Mouse (Mus musculus) embryonic facial prominence, embryonic 14.5 days (tissue): Measurements from ENCODE around the gene Kctd6. TPM values are rescaled to one million over a fixed set of nuclear protein-coding genes. Genes with fewer than 3 reads are reported as not detected.
A peak's percentile ranks its signal among the peaks of the same experiment; 100 is the strongest.

Source experiments
- ATAC-seq: fragments of 200-750 bp; cut with Nextera tagmentation; 2 replicates; pipeline ENCODE4 v1.8.0; 2017; ENCODE audit warnings: low read depth, moderate number of reproducible peaks, moderate TSS enrichment
- DNase-seq: peaks from one replicate; pipeline ENCODE4 v3.0.0-alpha.2; 2015; ENCODE audit warnings: low spot score
- H3K27ac ChIP-seq: fragments of 300-500 bp; sonication (generic); replicated peaks from 2 replicates; pipeline ENCODE4 v1.5.1; 2014; ENCODE audit warnings: low read depth, mild to moderate bottlenecking, low read length, moderate library complexity
- H3K27me3 ChIP-seq: fragments of 300-500 bp; sonication (generic); replicated peaks from 2 replicates; pipeline ENCODE4 v1.6.1; 2014; ENCODE audit warnings: low read length; ENCODE audit not compliant: control insufficient read depth, insufficient read depth
- H3K36me3 ChIP-seq: fragments of 300-500 bp; sonication (generic); 2 replicates; pipeline ENCODE4 v1.6.1; 2014; ENCODE audit warnings: low read length, mixed read lengths; ENCODE audit not compliant: control insufficient read depth, insufficient read depth
- H3K4me1 ChIP-seq: fragments of 300-500 bp; sonication (generic); 2 replicates; pipeline ENCODE4 v1.6.1; 2014; ENCODE audit warnings: antibody characterized with exemption, low read length; ENCODE audit not compliant: control insufficient read depth, insufficient read depth
- H3K4me2 ChIP-seq: fragments of 300-500 bp; sonication (generic); 2 replicates; pipeline ENCODE4 v1.6.1; 2014; ENCODE audit warnings: low read depth, mild to moderate bottlenecking, low read length, moderate library complexity, mixed read lengths
- H3K4me3 ChIP-seq: fragments of 300-500 bp; sonication (generic); 2 replicates; pipeline ENCODE4 v1.5.1; 2014; ENCODE audit warnings: low read depth, mild to moderate bottlenecking, low read length
- H3K9ac ChIP-seq: fragments of 300-500 bp; sonication (generic); 2 replicates; pipeline ENCODE4 v1.6.1; 2014; ENCODE audit warnings: low read depth, mild to moderate bottlenecking, low read length, moderate library complexity, mixed read lengths
- H3K9me3 ChIP-seq: fragments of 300-500 bp; sonication (generic); 2 replicates; pipeline ENCODE4 v1.6.1; 2016; ENCODE audit warnings: low read length; ENCODE audit not compliant: control insufficient read depth
- WGBS: fragments of 180-500 bp; shearing (Covaris S2); extraction: QIAGEN DNeasy Blood & Tissue Kit; methylation state at CpG from one replicate; pipeline ENCODE4 v1.1.7; 2014; 5-methylcytosine and 5-hydroxymethylcytosine counted together
- polyA plus RNA-seq: library from polyadenylated mRNA; unstranded; fragments of >200 nt; fragmentation: Nextera tagmentation; extraction: Ambion mirVana; gene quantifications from 2 replicates; pipeline ENCODE4 v1.2.1, GENCODE M21; 2014

Gene Kctd6
- polyA plus RNA-seq, 1 experiment from 2014 or later: 12.8 TPM

GRCm38 (mm10) chr14:8186278-8187045 lies 27.5 kb upstream of the Kctd6 start:
- WGBS: 76% methylated on average over 6 of the region's 6 CpGs
- Histone ChIP-seq H3K27me3 (no peaks in the 10 kb centered on the region), H3K9me3 (no peaks in the 10 kb centered on the region), H3K4me1 (no peaks in the 10 kb centered on the region), H3K4me2 (no peak overlapping the region), H3K4me3 (no peak overlapping the region), H3K36me3 (no peaks in the 10 kb centered on the region), H3K27ac (no peak overlapping the region), H3K9ac (no peak overlapping the region)
- peak; percentile 45 for DNase-seq
- ATAC-seq: no peak

- ATAC-seq (no peak), DNase-seq (no peak)
- 98% methylated on average over 3 of the region's 3 CpGs for WGBS
These were observed 23.4 kb upstream of the Kctd6 start for GRCm38 (mm10) chr14:8190556-8190955.

GRCm38 (mm10) chr14:8191331-8191965 lies 22.5 kb upstream of the Kctd6 start:
- DNase-seq (no peak), ATAC-seq (no peak)
- H3K9ac ChIP-seq: no peak overlapping the region
- no peak overlapping the region for H3K4me3 ChIP-seq
- WGBS: 45% methylated on average over 12 of the region's 12 CpGs
- H3K36me3 ChIP-seq: no peaks in the 10 kb centered on the region
- no peak overlapping the region for H3K4me2 ChIP-seq
- no peak overlapping the region for H3K27ac ChIP-seq
- H3K27me3 ChIP-seq: no peaks in the 10 kb centered on the region
- no peaks in the 10 kb centered on the region for H3K9me3 ChIP-seq
- no peaks in the 10 kb centered on the region for H3K4me1 ChIP-seq

More at GRCm38 (mm10) chr14:8190556-8190955, 23.4 kb upstream of the Kctd6 start:
- no peak overlapping the region for H3K9ac ChIP-seq
- H3K4me1 ChIP-seq: no peaks in the 10 kb centered on the region
- no peak overlapping the region for H3K27ac ChIP-seq
- H3K4me2 ChIP-seq: no peak overlapping the region
- H3K4me3 ChIP-seq: no peak overlapping the region
- H3K36me3 ChIP-seq: no peaks in the 10 kb centered on the region
- no peaks in the 10 kb centered on the region for H3K27me3 ChIP-seq
- no peaks in the 10 kb centered on the region for H3K9me3 ChIP-seq

GRCm38 (mm10) chr14:8192727-8193126 lies 21.2 kb upstream of the Kctd6 start:
- DNase-seq: no peak
- Histone ChIP-seq H3K4me3 (no peak overlapping the region), H3K36me3 (no peaks in the 10 kb centered on the region), H3K4me2 (no peak overlapping the region), H3K9ac (no peak overlapping the region), H3K4me1 (no peaks in the 10 kb centered on the region), H3K27me3 (no peaks in the 10 kb centered on the region), H3K27ac (no peak overlapping the region), H3K9me3 (no peaks in the 10 kb centered on the region)
- ATAC-seq: no peak
- WGBS: 84% methylated on average over 6 of the region's 6 CpGs

GRCm38 (mm10) chr14:8200769-8201168 lies 13.2 kb upstream of the Kctd6 start:
- ATAC-seq (no peak), DNase-seq (no peak)
- 76% methylated on average over 5 of the region's 5 CpGs for WGBS
- no peaks in the 10 kb centered on the region for H3K9me3 ChIP-seq
- H3K4me2 ChIP-seq: no peak overlapping the region
- no peaks in the 10 kb centered on the region for H3K36me3 ChIP-seq
- no peak overlapping the region for H3K4me3 ChIP-seq
- no peaks in the 10 kb centered on the region for H3K4me1 ChIP-seq
- H3K9ac ChIP-seq: no peak overlapping the region
- H3K27ac ChIP-seq: no peak overlapping the region
- H3K27me3 ChIP-seq: no peaks in the 10 kb centered on the region

- Histone ChIP-seq H3K36me3 (no peaks in the 10 kb centered on the region), H3K4me3 (no peak overlapping the region), H3K4me1 (no peaks in the 10 kb centered on the region), H3K9ac (no peak overlapping the region), H3K4me2 (no peak overlapping the region), H3K27ac (no peak overlapping the region), H3K9me3 (no peaks in the 10 kb centered on the region), H3K27me3 (no peaks in the 10 kb centered on the region)
- 60% methylated on average over 3 of the region's 3 CpGs for WGBS
- DNase-seq (no peak), ATAC-seq (no peak)
These were observed 12.2 kb upstream of the Kctd6 start for GRCm38 (mm10) chr14:8201715-8202114.

GRCm38 (mm10) chr14:8206179-8206910 lies 7.6 kb upstream of the Kctd6 start:
- no peak overlapping the region for H3K4me3 ChIP-seq
- ATAC-seq (no peak), DNase-seq (no peak)
- H3K9ac ChIP-seq: no peak overlapping the region
- H3K36me3 ChIP-seq: no peaks in the 10 kb centered on the region
- H3K9me3 ChIP-seq: no peaks in the 10 kb centered on the region
- no peaks in the 10 kb centered on the region for H3K27me3 ChIP-seq
- H3K27ac ChIP-seq: no peak overlapping the region
- no peak overlapping the region for H3K4me2 ChIP-seq
- WGBS: 51% methylated on average over 9 of the region's 9 CpGs
- H3K4me1 ChIP-seq: no peaks in the 10 kb centered on the region; the same call in 1 of the 2 replicates

- Histone ChIP-seq H3K9me3 (no peaks in the 10 kb centered on the region), H3K27me3 (no peaks in the 10 kb centered on the region), H3K27ac (no peak overlapping the region), H3K4me1 (no peaks in the 10 kb centered on the region; the same call in 1 of the 2 replicates), H3K9ac (no peak overlapping the region), H3K4me2 (no peak overlapping the region), H3K4me3 (no peak overlapping the region), H3K36me3 (no peaks in the 10 kb centered on the region)
- peak; percentile 70 for DNase-seq
- peak; percentile 90 for ATAC-seq
- 14% methylated on average over 5 of the region's 5 CpGs for WGBS
These were observed 6.8 kb upstream of the Kctd6 start for GRCm38 (mm10) chr14:8207105-8207504.
